Mouse (Mus musculus) stomach, embryonic 14.5 days (tissue): Measurements from ENCODE around the gene Nav2. TPM values are rescaled to one million over a fixed set of nuclear protein-coding genes. Genes with fewer than 3 reads are reported as not detected.

Experiments
- ATAC-seq: fragments of 200-750 bp; cut with Nextera tagmentation; 2 replicates; pipeline ENCODE4 v1.8.0; 2017; ENCODE audit warnings: low read depth, moderate TSS enrichment; ENCODE audit not compliant: insufficient number of reproducible peaks, insufficient read depth, low FRiP score
- H3K27ac ChIP-seq: fragments of 300-500 bp; sonication (generic); 2 replicates; pipeline ENCODE4 v1.5.1; 2014; ENCODE audit warnings: mild to moderate bottlenecking, low read length, moderate library complexity, mixed read lengths
- H3K27me3 ChIP-seq: fragments of 300-500 bp; sonication (generic); 2 replicates; pipeline ENCODE4 v1.6.1; 2014; ENCODE audit warnings: low read length, control low read depth, mixed read lengths; ENCODE audit not compliant: control insufficient read depth, insufficient read depth
- H3K36me3 ChIP-seq: fragments of 300-500 bp; sonication (generic); 2 replicates; pipeline ENCODE4 v1.6.1; 2014; ENCODE audit warnings: mild to moderate bottlenecking, control low read depth, low read length, moderate library complexity, mixed read lengths; ENCODE audit not compliant: control insufficient read depth, insufficient read depth
- H3K4me1 ChIP-seq: fragments of 300-500 bp; sonication (generic); 2 replicates; pipeline ENCODE4 v1.6.1; 2014; ENCODE audit warnings: low read length, control low read depth, mixed read lengths; ENCODE audit not compliant: control insufficient read depth, insufficient read depth
- H3K4me2 ChIP-seq: fragments of 300-500 bp; sonication (generic); replicated peaks from 2 replicates; pipeline ENCODE4 v1.6.1; 2014; ENCODE audit warnings: low read depth, low read length, control low read depth
- H3K4me3 ChIP-seq: fragments of 300-500 bp; sonication (generic); 2 replicates; pipeline ENCODE4 v1.5.1; 2014; ENCODE audit warnings: low read depth, low read length, control low read depth
- H3K9ac ChIP-seq: fragments of 300-500 bp; sonication (generic); replicated peaks from 2 replicates; pipeline ENCODE4 v1.6.1; 2014; ENCODE audit warnings: low read depth, mild to moderate bottlenecking, control low read depth, low read length, moderate library complexity, mixed read lengths
- H3K9me3 ChIP-seq: fragments of 300-500 bp; sonication (generic); 2 replicates; pipeline ENCODE4 v1.6.1; 2016; ENCODE audit warnings: low read depth, low read length, control low read depth; ENCODE audit not compliant: control insufficient read depth
- WGBS: fragments of 180-500 bp; shearing (Covaris S2); extraction: QIAGEN DNeasy Blood & Tissue Kit; methylation state at CpG from one replicate; pipeline ENCODE4 v1.1.7; 2014; 5-methylcytosine and 5-hydroxymethylcytosine counted together
- polyA plus RNA-seq: library from polyadenylated mRNA; unstranded; fragments of >200 nt; fragmentation: Nextera tagmentation; extraction: Ambion mirVana; gene quantifications from 2 replicates; pipeline ENCODE4 v1.2.1, GENCODE M21; 2014

The Nav2 gene
- polyA plus RNA-seq, 1 experiment from 2014 or later = 41.1 TPM

- Histone ChIP-seq H3K9me3 (no peaks in the 10 kb centered on the region), H3K27ac (no peak overlapping the region), H3K36me3 (no peaks in the 10 kb centered on the region), H3K4me2 (no peak overlapping the region), H3K4me3 (no peak overlapping the region), H3K27me3 (no peaks in the 10 kb centered on the region), H3K4me1 (peaks cover 25% of the 10 kb centered on the region), H3K9ac (no peak overlapping the region)
- WGBS = 66% methylated on average over 2 of the region's 2 CpGs
- ATAC-seq = no peak
Observed at GRCm38 (mm10) chr7:49520504-49520903, 612.0 kb downstream of the Nav2 start.

GRCm38 (mm10) chr7:49521349-49521748, 612.8 kb downstream of the Nav2 start:
- Histone ChIP-seq H3K9ac (no peak overlapping the region), H3K4me3 (no peak overlapping the region), H3K27me3 (no peaks in the 10 kb centered on the region), H3K4me1 (peaks cover 25% of the 10 kb centered on the region), H3K27ac (no peak overlapping the region; the same call in 1 of the 2 replicates), H3K36me3 (no peaks in the 10 kb centered on the region), H3K9me3 (no peaks in the 10 kb centered on the region), H3K4me2 (peak overlapping the region; percentile 41; the same call in 1 of the 2 replicates)
- ATAC-seq = no peak
- WGBS = 22% methylated on average over 4 of the region's 4 CpGs

GRCm38 (mm10) chr7:49521976-49522375, 613.5 kb downstream of the Nav2 start:
- Histone ChIP-seq H3K9ac (no peak overlapping the region), H3K9me3 (no peaks in the 10 kb centered on the region), H3K27ac (no peak overlapping the region), H3K36me3 (no peaks in the 10 kb centered on the region), H3K4me3 (peak overlapping the region; percentile 25; the same call in 1 of the 2 replicates), H3K4me2 (peak overlapping the region; percentile 41), H3K4me1 (peaks cover 28% of the 10 kb centered on the region), H3K27me3 (no peaks in the 10 kb centered on the region)
- WGBS = 6% methylated on average over 9 of the region's 9 CpGs
- ATAC-seq = no peak

GRCm38 (mm10) chr7:49522411-49523114, 614.0 kb downstream of the Nav2 start:
- Histone ChIP-seq H3K9ac (no peak overlapping the region), H3K9me3 (no peaks in the 10 kb centered on the region), H3K27ac (peak overlapping the region; percentile 48; the same call in 1 of the 2 replicates), H3K36me3 (no peaks in the 10 kb centered on the region), H3K4me1 (peaks cover 28% of the 10 kb centered on the region), H3K27me3 (no peaks in the 10 kb centered on the region), H3K4me3 (peak overlapping the region; percentile 25), H3K4me2 (peak overlapping the region; percentile 41)
- 4% methylated on average over 24 of the region's 24 CpGs for WGBS
- ATAC-seq = peak; percentile 74

GRCm38 (mm10) chr7:49523115-49523445, 614.6 kb downstream of the Nav2 start:
- no peaks in the 10 kb centered on the region for H3K27me3 ChIP-seq
- 24% methylated on average over 4 of the region's 4 CpGs for WGBS
- no peak for ATAC-seq
- H3K4me1 ChIP-seq = peaks cover 28% of the 10 kb centered on the region
- H3K9ac ChIP-seq = no peak overlapping the region
- no peaks in the 10 kb centered on the region for H3K36me3 ChIP-seq
- H3K27ac ChIP-seq = peak overlapping the region; percentile 48; the same call in 1 of the 2 replicates
- peak overlapping the region; percentile 41 for H3K4me2 ChIP-seq
- peak overlapping the region; percentile 25; the same call in 1 of the 2 replicates for H3K4me3 ChIP-seq
- H3K9me3 ChIP-seq = no peaks in the 10 kb centered on the region

GRCm38 (mm10) chr7:49523729-49524128, 615.2 kb downstream of the Nav2 start:
- H3K4me2 ChIP-seq = peak overlapping the region; percentile 41
- 42% methylated on average over 5 of the region's 5 CpGs for WGBS
- no peaks in the 10 kb centered on the region for H3K27me3 ChIP-seq
- ATAC-seq = no peak
- H3K27ac ChIP-seq = peak overlapping the region; percentile 48; the same call in 1 of the 2 replicates
- peak overlapping the region; percentile 25; the same call in 1 of the 2 replicates for H3K4me3 ChIP-seq
- no peaks in the 10 kb centered on the region for H3K36me3 ChIP-seq
- H3K4me1 ChIP-seq = peaks cover 32% of the 10 kb centered on the region
- no peak overlapping the region for H3K9ac ChIP-seq
- H3K9me3 ChIP-seq = no peaks in the 10 kb centered on the region

GRCm38 (mm10) chr7:49525348-49526100, 617.0 kb downstream of the Nav2 start:
- no peak for ATAC-seq
- Histone ChIP-seq H3K27ac (no peak overlapping the region), H3K36me3 (no peaks in the 10 kb centered on the region), H3K9me3 (no peaks in the 10 kb centered on the region), H3K27me3 (no peaks in the 10 kb centered on the region), H3K9ac (no peak overlapping the region), H3K4me3 (no peak overlapping the region), H3K4me2 (peak overlapping the region; percentile 4; the same call in 1 of the 2 replicates), H3K4me1 (peaks cover 31% of the 10 kb centered on the region)
- WGBS = 68% methylated on average over 11 of the region's 11 CpGs

GRCm38 (mm10) chr7:49526101-49526499, 617.6 kb downstream of the Nav2 start:
- 86% methylated on average over 4 of the region's 4 CpGs for WGBS
- Histone ChIP-seq H3K4me1 (peaks cover 27% of the 10 kb centered on the region), H3K27ac (no peak overlapping the region), H3K27me3 (no peaks in the 10 kb centered on the region), H3K9me3 (no peaks in the 10 kb centered on the region), H3K4me2 (no peak overlapping the region), H3K4me3 (no peak overlapping the region), H3K36me3 (no peaks in the 10 kb centered on the region), H3K9ac (no peak overlapping the region)
- no peak for ATAC-seq
